Mouse (Mus musculus) brain, embryonic 14.5 days (tissue): ENCODE results near the gene Stx1a.

Experiments
- CTCF ChIP-seq: fragments of 200-500 bp; IDR thresholded peaks from 2 replicates; pipeline ENCODE4 v1.5.1; 2012; ENCODE audit warnings: inconsistent platforms, mild to moderate bottlenecking, moderate library complexity, borderline replicate concordance; ENCODE audit not compliant: insufficient read depth, insufficient read length; ENCODE audit errors: extremely low read depth
- POLR2A ChIP-seq: fragments of 200-500 bp; IDR thresholded peaks from 2 replicates; pipeline ENCODE4 v1.6.1; 2012; ENCODE audit warnings: mild to moderate bottlenecking, inconsistent platforms, borderline replicate concordance; ENCODE audit not compliant: poor library complexity, insufficient read depth, insufficient read length, severe bottlenecking; ENCODE audit errors: extremely low read depth

DNA sequence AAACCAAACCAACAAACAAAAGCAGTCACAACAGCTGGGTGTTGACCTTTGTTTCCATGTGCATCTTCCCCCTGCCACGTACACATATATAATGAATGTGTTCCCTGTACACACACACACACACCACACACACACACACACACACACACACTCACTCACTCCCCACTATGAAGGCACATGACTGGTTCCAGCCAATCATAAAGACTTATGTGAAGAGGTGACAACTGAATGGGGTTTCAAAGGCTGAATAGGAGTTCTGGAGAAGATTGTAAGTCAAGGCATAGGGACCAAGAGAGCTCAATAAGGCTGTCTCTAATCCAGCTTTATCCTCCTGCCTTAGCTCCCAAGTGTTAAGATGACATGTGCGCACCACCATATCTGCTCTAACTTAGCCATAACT, 56.3 kb downstream of the Stx1a start:
- TF ChIP-seq CTCF (no peak), POLR2A (no peak)
